Mouse (Mus musculus) CD4-positive, CD25-positive, alpha-beta regulatory T cell, adult 9 weeks (primary cell): ENCODE measurements around the gene Acot13. TPM values are rescaled to one million over a fixed set of nuclear protein-coding genes. Genes with fewer than 3 reads are reported as not detected.

Source experiments
- polyA plus RNA-seq: library from polyadenylated mRNA; unstranded; fragments of 100-300 nt; shearing (Covaris generic); gene quantifications from one replicate; pipeline ENCODE4 v1.2.1, GENCODE M21; 2017

The Acot13 gene
- 101 TPM for polyA plus RNA-seq

DNA sequence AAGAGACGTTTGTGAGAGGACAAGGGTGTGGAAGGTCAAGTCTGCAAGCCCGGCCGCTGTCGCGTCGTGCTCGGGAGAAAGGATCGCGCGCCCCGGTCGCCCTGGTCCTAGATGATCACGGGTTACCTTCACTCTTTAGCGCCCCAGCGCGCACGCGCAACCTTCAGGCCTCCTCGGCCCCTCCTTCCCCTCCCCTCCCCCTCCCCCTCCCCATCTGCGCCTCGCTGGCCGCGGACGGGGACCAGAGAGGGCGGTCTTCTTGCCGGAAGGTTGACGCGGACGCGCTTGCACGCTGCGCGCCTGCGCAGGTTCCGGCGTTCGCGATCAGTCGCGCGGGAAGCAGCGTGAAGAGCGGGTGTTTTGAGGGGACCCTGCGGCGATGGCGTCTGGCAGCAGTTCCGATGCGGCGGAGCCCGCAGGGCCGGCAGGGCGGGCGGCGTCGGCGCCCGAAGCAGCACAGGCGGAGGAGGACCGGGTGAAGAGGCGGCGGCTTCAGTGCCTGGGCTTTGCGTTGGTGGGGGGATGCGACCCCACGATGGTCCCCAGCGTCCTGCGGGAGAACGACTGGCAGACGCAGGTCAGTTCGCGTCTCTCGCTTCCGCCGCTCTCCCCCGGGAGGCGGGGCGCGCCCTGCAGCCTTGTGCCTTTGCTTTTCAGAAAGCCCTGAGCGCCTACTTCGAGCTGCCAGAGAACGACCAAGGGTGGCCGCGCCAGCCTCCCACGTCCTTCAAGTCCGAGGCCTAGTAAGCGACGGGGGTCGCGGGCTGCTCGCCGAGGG lies at the start of gene Acot13, which contains the start of gene Tdp2:
TSS of gene Acot13 (minus strand) at position 188 of the 778 bp plus-strand sequence.
TSS of gene Tdp2 (plus strand) at position 327 of the 778 bp plus-strand sequence.

DNA sequence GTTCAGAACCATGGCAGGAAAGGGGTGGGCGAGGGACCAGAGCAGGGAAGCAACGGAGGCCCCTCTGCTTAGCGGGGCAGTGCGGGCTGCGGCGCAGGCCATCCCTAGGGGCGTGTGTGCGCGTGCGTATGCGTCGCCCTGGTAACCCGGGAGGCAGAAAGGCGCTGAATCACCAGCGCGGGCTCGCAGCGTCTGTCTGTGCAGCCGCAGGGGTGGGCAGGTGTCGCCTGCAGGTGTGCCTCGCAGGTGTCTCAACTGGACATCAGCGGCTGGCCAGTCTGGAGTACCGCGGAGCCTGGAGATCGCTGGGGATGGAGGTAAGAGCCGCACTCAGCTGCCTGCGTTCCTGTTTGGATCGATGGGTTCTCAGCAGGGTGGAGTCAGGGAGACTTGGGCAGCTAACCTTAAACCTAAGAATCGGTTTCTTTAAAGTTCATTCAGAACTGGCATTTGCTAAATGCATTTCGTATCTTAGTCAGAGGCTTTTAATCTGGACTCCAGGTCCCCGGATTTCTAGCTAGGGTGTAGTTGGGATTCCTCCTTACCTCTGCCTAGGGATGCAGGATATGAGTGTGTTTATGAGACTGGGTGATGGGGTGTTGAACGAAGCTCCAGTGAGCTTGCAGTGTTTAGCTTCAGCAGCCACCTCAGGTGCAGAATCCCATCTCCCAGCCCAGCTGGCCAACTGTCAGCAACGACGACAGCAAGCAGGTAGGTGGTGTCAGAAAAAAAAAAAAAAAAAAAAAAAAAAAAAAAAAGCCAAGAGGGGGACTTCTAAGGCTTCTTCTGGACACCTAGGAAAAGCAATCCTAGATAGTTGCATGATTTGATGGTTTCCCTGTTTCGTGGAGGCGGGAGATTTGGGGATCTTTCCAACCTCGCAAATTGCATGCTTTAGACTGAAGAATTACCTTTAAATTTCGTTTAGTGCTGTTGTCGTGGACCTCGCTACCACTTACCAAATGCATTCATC lies 13.9 kb upstream of the Acot13 start, which contains the start of gene D130043K22Rik:
TSS of gene D130043K22Rik (plus strand) at position 153 of the 973 bp plus-strand sequence.

GRCm38 (mm10) chr13:24801308-24801921 lies 29.9 kb downstream of the Acot13 start, which contains the start of gene BC005537:
Gene BC005537 (plus strand): TSS chr13:24801657.

Other genes starting within 250 kb of the Acot13 start
- 415 TPM for gene Ripor2, start 249.4 kb downstream of the Acot13 start, polyA plus RNA-seq
- 0.55 TPM for gene Armh2, start 90.3 kb downstream of the Acot13 start, polyA plus RNA-seq
- 30.5 TPM for gene Gmnn, start 69.6 kb downstream of the Acot13 start, polyA plus RNA-seq
- gene BC005537, start 29.9 kb downstream of the Acot13 start, polyA plus RNA-seq: 10.6 TPM
- gene Tdp2, start 139 bp upstream of the Acot13 start, polyA plus RNA-seq: 26.3 TPM
- gene D130043K22Rik, start 13.6 kb upstream of the Acot13 start, polyA plus RNA-seq: 0.37 TPM
- 0.25 TPM for gene Aldh5a1, start 106.1 kb upstream of the Acot13 start, polyA plus RNA-seq
- gene Gpld1, start 111.6 kb upstream of the Acot13 start, polyA plus RNA-seq: 6.0 TPM
- 3.1 TPM for gene Mrs2, start 188.8 kb upstream of the Acot13 start, polyA plus RNA-seq
- not detected for gene Dcdc2a, start 224.5 kb upstream of the Acot13 start, polyA plus RNA-seq